Mouse (Mus musculus): ENCODE measurements around the gene Olfr1442. TPM values are rescaled to one million over a fixed set of nuclear protein-coding genes. Genes with fewer than 3 reads are reported as not detected.
"Not testable (repeated sequence)": the region's sequence is repeated elsewhere in the genome, so short reads cannot be mapped to it uniquely, and the experiment has no call there.

Gene Olfr1442
- not detected for polyA plus RNA-seq (2021)

GRCm38 (mm10) chr19:12670139-12670538 is at the start of gene Olfr1442:
TSS of gene Olfr1442 (plus strand) at chr19:12670439.
- ChIA-PET CTCF (interaction anchor here (1.8 kb wide), 1 partner anchor 10 kb away, joined by 4 read pairs; no protein-coding TSS in a partner anchor), POLR2A (interaction anchor here (0.6 kb wide), 2 partner anchors 8 to 18 kb away, joined by 3 read pairs; no protein-coding TSS in a partner anchor)
- DNase-seq (ENCODE audit: low read depth, low spot score) (no peak), ATAC-seq (no peak)
- no peak for TF ChIP-seq CTCF (IDR thresholded peaks at IDR 0.05)
- in situ Hi-C loops (cut with MboI; ENCODE audit: low pct_unique_long_range_greater_than_20kb), result no loop called here
- peaks cover 3% of the 10 kb centered on the region for H3K27me3 ChIP-seq

DNA sequence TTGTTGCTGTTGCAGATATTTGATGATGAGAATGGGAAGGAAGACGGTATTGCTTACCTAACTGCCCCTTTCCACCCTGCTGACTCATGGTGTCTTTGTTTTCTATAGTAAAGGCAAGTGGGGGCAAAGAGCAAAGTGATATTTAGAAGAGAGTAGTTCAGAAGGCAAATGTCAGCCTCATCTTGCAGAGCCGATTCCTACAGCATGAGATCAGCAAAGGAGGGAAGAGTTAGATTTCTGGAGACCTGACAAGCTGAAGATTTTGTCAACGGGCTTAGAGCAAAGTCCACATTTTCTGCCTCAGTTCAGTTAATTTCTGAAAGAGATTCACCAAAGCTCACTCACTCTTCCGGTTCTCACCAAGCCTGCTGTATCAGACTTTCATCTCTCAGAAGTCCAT is 37.1 kb upstream of the Olfr1442 start, which contains the start of gene Glyat:
TSS of gene Glyat (plus strand) at position 133 of the 400 bp plus-strand sequence.
- no peak for ATAC-seq
- no peak for TF ChIP-seq CTCF (IDR thresholded peaks at IDR 0.05)
- ChIA-PET POLR2A (interaction anchor here (0.5 kb wide), 1 partner anchor 834 kb away, joined by 3 read pairs; no protein-coding TSS in a partner anchor), CTCF (no interaction called here)
- DNase-seq (ENCODE audit: low read depth, low spot score), result peak; percentile 2
- in situ Hi-C loops (cut with MboI; ENCODE audit: low pct_unique_long_range_greater_than_20kb), result no loop called here
- peaks cover 3% of the 10 kb centered on the region for H3K27me3 ChIP-seq

- TF ChIP-seq CTCF (IDR thresholded peaks at IDR 0.05), result no peak
- peaks cover 5% of the 10 kb centered on the region for H3K27me3 ChIP-seq
- POLR2A ChIA-PET, result interaction anchor here (0.6 kb wide), 1 partner anchor 170 kb away, joined by 3 read pairs; no protein-coding TSS in a partner anchor
These were observed 36.0 kb upstream of the Olfr1442 start for GRCm38 (mm10) chr19:12634259-12634658.

DNA sequence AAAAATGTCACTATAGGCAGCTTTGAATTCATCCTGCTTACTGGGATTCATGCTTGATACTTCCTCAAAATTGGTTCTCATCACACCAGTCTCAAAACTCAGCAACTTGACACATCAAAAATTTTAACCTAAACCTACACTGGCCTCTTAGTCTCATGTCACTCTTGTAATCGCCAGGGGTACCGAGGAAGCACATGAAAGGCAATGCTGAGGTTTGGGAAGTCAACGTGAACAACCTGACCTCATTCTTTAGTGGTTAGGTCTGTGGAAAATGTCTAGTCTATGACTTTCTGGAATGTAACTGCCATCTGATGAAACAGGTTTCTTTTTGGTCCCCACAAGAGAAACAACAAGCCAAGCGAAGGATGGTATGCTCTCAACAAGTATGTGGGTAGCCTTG is 35.3 kb upstream of the Olfr1442 start:
- ATAC-seq (peak; percentile 78), DNase-seq (ENCODE audit: low read depth, low spot score) (peak; percentile 1)
- TF ChIP-seq CTCF (IDR thresholded peaks at IDR 0.05), result no peak
- in situ Hi-C loops (cut with MboI; ENCODE audit: low pct_unique_long_range_greater_than_20kb), result no loop called here
- POLR2A ChIA-PET, result no interaction called here
- CTCF ChIA-PET, result no interaction called here
- peaks cover 5% of the 10 kb centered on the region for H3K27me3 ChIP-seq

More at GRCm38 (mm10) chr19:12634259-12634658, 36.0 kb upstream of the Olfr1442 start:
- CTCF ChIA-PET, result no interaction called here
- DNase-seq (ENCODE audit: low read depth, low spot score), result no peak
- in situ Hi-C loops (cut with MboI; ENCODE audit: low pct_unique_long_range_greater_than_20kb), result no loop called here
- ATAC-seq, result no peak

DNA sequence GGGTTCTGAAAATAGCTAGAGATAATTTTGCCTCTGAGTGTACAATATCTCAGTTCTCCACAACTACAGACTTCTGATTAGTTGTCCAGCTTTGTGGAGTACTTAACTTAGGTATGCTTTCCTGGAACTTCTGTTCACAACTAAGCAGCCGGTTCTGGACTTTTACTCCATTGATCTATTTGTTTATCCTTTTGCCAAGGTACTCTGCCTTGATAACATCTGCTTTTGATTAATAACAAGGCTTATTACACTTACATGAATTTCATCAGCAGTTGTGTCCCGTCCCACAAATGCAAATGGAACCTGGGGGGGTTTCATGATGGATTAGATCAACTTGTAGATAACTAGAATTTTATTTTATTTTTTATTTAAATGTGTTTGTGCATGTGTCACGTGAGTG is 33.4 kb upstream of the Olfr1442 start:
- CTCF ChIA-PET, result interaction anchor here (2.0 kb wide), 1 partner anchor 12 kb away, joined by 7 read pairs; no protein-coding TSS in a partner anchor
- in situ Hi-C loops (cut with MboI; ENCODE audit: low pct_unique_long_range_greater_than_20kb), result no loop called here
- DNase-seq (ENCODE audit: low read depth, low spot score) (no peak), ATAC-seq (no peak)
- POLR2A ChIA-PET, result interaction anchor here (0.7 kb wide), 1 partner anchor 165 kb away, joined by 4 read pairs; no protein-coding TSS in a partner anchor
- no peak for TF ChIP-seq CTCF (IDR thresholded peaks at IDR 0.05)
- H3K27me3 ChIP-seq, result peaks cover 3% of the 10 kb centered on the region

DNA sequence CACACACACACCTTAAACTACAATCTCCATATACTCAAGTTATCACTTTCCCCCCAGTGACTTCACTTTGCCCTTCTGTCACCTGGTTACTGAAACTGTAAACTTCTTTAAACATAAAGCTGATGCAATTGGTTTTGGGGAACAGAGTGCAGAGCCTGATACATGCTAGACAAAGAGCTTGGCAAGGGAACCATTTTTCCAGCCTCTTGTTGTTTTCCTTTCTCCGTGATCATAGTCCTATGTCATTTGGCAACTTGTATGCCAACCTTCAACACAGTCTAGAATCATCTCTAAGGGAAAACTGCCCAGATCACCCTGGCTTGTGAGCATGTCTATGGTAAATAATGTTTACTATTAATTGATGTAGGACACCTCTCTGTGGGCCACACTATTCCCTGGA is 32.2 kb upstream of the Olfr1442 start:
- DNase-seq (ENCODE audit: low read depth, low spot score), result no peak
- no peak for ATAC-seq
- CTCF ChIA-PET, result interaction anchor here (0.9 to 1.0 kb wide), 2 partner anchors 19 to 39 kb away, joined by 3 read pairs; no protein-coding TSS in a partner anchor
- in situ Hi-C loops (cut with MboI; ENCODE audit: low pct_unique_long_range_greater_than_20kb), result no loop called here
- POLR2A ChIA-PET, result no interaction called here
- H3K27me3 ChIP-seq, result peaks cover 3% of the 10 kb centered on the region
- TF ChIP-seq CTCF (IDR thresholded peaks at IDR 0.05), result no peak

DNA sequence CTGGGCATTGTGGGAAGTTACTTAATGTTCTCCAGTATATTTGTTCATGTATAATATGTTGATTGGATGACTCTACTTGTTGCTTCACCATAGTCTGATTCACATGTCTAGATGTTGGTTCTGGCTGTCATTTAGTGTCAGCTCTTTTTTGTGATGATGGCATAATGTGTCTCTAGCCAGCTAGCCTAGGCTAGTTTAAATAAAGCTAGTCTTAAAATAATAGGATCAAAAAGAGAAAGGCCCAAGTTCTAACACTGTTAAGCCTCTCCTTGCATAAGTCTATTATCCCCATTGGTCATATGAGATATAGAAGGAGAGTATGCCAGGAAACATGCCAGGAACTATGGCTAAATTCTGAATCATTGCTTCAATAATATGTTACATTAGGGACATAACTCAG is 20.7 kb upstream of the Olfr1442 start:
- ChIA-PET CTCF (interaction anchor here (0.8 to 1.7 kb wide), 4 partner anchors 12 to 52 kb away, joined by 3 to 7 read pairs (median 4); no protein-coding TSS in a partner anchor), POLR2A (no interaction called here)
- no peak for TF ChIP-seq CTCF (IDR thresholded peaks at IDR 0.05)
- in situ Hi-C loops (cut with MboI; ENCODE audit: low pct_unique_long_range_greater_than_20kb), result no loop called here
- H3K27me3 ChIP-seq, result no peaks in the 10 kb centered on the region
- DNase-seq (ENCODE audit: low read depth, low spot score) (no peak), ATAC-seq (no peak)

DNA sequence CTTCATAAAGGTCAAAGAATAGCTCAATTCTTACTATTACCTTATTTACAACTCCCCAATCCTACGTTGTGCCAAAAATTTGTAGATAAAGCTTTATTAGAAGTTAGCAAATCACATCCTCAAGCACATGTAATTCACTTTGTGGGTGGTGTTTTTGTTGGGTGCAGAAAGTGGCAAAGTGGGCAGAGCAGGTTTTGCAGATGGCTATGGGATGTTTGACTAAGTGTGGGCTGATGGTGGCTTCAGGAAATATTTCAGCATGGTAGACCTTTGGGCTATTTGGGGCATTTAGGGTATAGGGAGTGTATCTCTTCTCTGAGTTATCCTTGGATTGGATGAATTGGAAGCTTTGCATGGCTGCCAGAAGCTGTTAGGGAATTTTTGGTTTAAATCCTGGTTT is 4.1 kb upstream of the Olfr1442 start:
- DNase-seq (ENCODE audit: low read depth, low spot score), result no peak
- ChIA-PET POLR2A (no interaction called here), CTCF (interaction anchor here (1.1 to 1.8 kb wide), 2 partner anchors 9 to 36 kb away, joined by 3 to 5 read pairs; no protein-coding TSS in a partner anchor)
- no peaks in the 10 kb centered on the region for H3K27me3 ChIP-seq
- no peak for TF ChIP-seq CTCF (IDR thresholded peaks at IDR 0.05)
- in situ Hi-C loops (cut with MboI; ENCODE audit: low pct_unique_long_range_greater_than_20kb), result no loop called here
- no peak for ATAC-seq

DNA sequence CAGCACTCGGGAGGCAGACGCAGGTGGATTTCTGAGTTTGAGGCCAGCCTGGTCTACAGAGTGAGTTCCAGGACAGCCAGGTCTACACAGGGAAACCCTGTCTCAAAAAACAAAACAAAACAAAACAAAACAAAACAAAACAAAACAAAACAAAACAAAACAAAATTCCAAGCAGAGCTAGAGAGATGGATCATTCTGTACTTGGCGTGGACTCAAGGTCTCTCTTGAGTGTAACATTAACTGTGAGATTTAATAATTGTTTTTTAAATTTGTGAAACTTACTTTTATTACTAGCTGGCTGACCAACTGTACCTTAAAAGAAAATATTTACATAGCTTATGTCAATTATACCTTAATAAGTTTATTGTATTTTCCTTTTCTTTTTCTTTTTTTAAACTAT is 1.6 kb upstream of the Olfr1442 start:
- ATAC-seq; H3K27me3 ChIP-seq; DNase-seq (ENCODE audit: low read depth, low spot score); POLR2A ChIA-PET; in situ Hi-C loops (cut with MboI; ENCODE audit: low pct_unique_long_range_greater_than_20kb): not testable (repeated sequence)
- CTCF ChIA-PET, result interaction anchor here (1.8 kb wide), 1 partner anchor 8 kb away, joined by 4 read pairs; no protein-coding TSS in a partner anchor

GRCm38 (mm10) chr19:12671051-12671450 is 812 bp downstream of the Olfr1442 start:
- peaks cover 3% of the 10 kb centered on the region for H3K27me3 ChIP-seq
- in situ Hi-C loops (cut with MboI; ENCODE audit: low pct_unique_long_range_greater_than_20kb), result no loop called here
- DNase-seq (ENCODE audit: low read depth, low spot score), result no peak
- POLR2A ChIA-PET, result interaction anchor here (1.7 kb wide), 1 partner anchor 11 kb away, joined by 3 read pairs; no protein-coding TSS in a partner anchor
- no peak for TF ChIP-seq CTCF (IDR thresholded peaks at IDR 0.05)
- no peak for ATAC-seq
- CTCF ChIA-PET, result no interaction called here

DNA sequence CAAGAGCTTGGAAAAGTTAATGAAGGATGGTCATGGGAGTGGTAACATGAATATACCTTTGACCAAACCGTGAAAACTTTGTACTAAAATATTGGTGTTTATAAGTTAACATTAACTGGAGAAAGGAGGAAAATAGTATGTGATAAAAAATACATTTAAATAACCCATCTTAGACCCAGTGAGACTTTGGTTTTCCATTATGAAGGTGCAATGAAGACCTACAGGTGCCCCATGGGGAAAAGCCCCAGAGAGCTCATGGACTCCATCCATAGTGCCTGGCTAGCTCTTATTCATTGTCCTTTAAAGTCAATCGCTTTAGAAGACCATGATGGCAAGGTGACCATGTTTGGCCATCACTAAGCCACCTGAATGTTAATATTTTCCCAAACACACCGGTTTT is 7.6 kb downstream of the Olfr1442 start, which contains the start of gene Olfr1443:
TSS of gene Olfr1443 (plus strand) at position 301 of the 400 bp plus-strand sequence.
- DNase-seq (ENCODE audit: low read depth, low spot score) (no peak), ATAC-seq (no peak)
- POLR2A ChIA-PET, result interaction anchor here (0.6 to 0.7 kb wide), 2 partner anchors 21 to 668 kb away, joined by 3 to 8 read pairs; no protein-coding TSS in a partner anchor
- no peaks in the 10 kb centered on the region for H3K27me3 ChIP-seq
- no peak for TF ChIP-seq CTCF (IDR thresholded peaks at IDR 0.05)
- CTCF ChIA-PET, result interaction anchor here (1.2 to 1.3 kb wide), 2 partner anchors 10 to 15 kb away, joined by 3 read pairs; no protein-coding TSS in a partner anchor
- in situ Hi-C loops (cut with MboI; ENCODE audit: low pct_unique_long_range_greater_than_20kb), result no loop called here
